Mouse (Mus musculus): ENCODE results near the gene Alx1. TPM values are rescaled to one million over a fixed set of nuclear protein-coding genes. Genes with fewer than 3 reads are reported as not detected.

The Alx1 gene
- polyA plus RNA-seq, 1 experiment = not detected

GRCm38 (mm10) chr10:103028253-103029131, 1.5 kb downstream of the Alx1 start:
- Histone ChIP-seq H3K27ac (ENCODE audit: insufficient read depth, low read depth, low read length) (no peak overlapping the region), H3K36me3 (ENCODE audit: control insufficient read depth, insufficient read depth, low read length) (no peaks in the 10 kb centered on the region), H3K4me3 (ENCODE audit: low read depth, low read length) (peak overlapping the region; percentile 1; the same call in 1 of the 2 replicates), H3K4me1 (ENCODE audit: control insufficient read depth, insufficient read depth, insufficient read length, low read length) (no peaks in the 10 kb centered on the region), H3K27me3 (ENCODE audit: control insufficient read depth, insufficient read depth, low read length) (peaks cover 36% of the 10 kb centered on the region)
- TF ChIP-seq CTCF (IDR thresholded peaks at IDR 0.05; ENCODE audit: extremely low read depth, insufficient read length, insufficient replicate concordance, low read depth, low read length) = no peak
- no peak for TF ChIP-seq POLR2A (IDR thresholded peaks at IDR 0.05; ENCODE audit: low read depth, low read length)
- WGBS = 3% methylated on average over 50 of the region's 50 CpGs

- no peak overlapping the region for H3K4me3 ChIP-seq (ENCODE audit: low read depth, low read length)
- no peaks in the 10 kb centered on the region for H3K36me3 ChIP-seq (ENCODE audit: control insufficient read depth, insufficient read depth, low read length)
- H3K27ac ChIP-seq (ENCODE audit: insufficient read depth, low read depth, low read length) = no peak overlapping the region
- peaks cover 36% of the 10 kb centered on the region for H3K27me3 ChIP-seq (ENCODE audit: control insufficient read depth, insufficient read depth, low read length)
- no peaks in the 10 kb centered on the region for H3K4me1 ChIP-seq (ENCODE audit: control insufficient read depth, insufficient read depth, insufficient read length, low read length)
- WGBS = 3% methylated on average over 15 of the region's 15 CpGs
- TF ChIP-seq POLR2A (IDR thresholded peaks at IDR 0.05; ENCODE audit: low read depth, low read length) (no peak), CTCF (IDR thresholded peaks at IDR 0.05; ENCODE audit: extremely low read depth, insufficient read length, insufficient replicate concordance, low read depth, low read length) (no peak)
These were observed 2.1 kb downstream of the Alx1 start for GRCm38 (mm10) chr10:103027931-103028252.

GRCm38 (mm10) chr10:103027226-103027930, 2.6 kb downstream of the Alx1 start:
- H3K4me3 ChIP-seq (ENCODE audit: low read depth, low read length) = no peak overlapping the region
- H3K27me3 ChIP-seq (ENCODE audit: control insufficient read depth, insufficient read depth, low read length) = peaks cover 36% of the 10 kb centered on the region
- WGBS = 6% methylated on average over 20 of the region's 20 CpGs
- no peak overlapping the region for H3K27ac ChIP-seq (ENCODE audit: insufficient read depth, low read depth, low read length)
- TF ChIP-seq CTCF (IDR thresholded peaks at IDR 0.05; ENCODE audit: extremely low read depth, insufficient read length, insufficient replicate concordance, low read depth, low read length) (no peak), POLR2A (IDR thresholded peaks at IDR 0.05; ENCODE audit: low read depth, low read length) (no peak)
- H3K4me1 ChIP-seq (ENCODE audit: control insufficient read depth, insufficient read depth, insufficient read length, low read length) = no peaks in the 10 kb centered on the region
- H3K36me3 ChIP-seq (ENCODE audit: control insufficient read depth, insufficient read depth, low read length) = no peaks in the 10 kb centered on the region

- Histone ChIP-seq H3K4me3 (ENCODE audit: low read depth, low read length) (no peak overlapping the region), H3K27ac (ENCODE audit: insufficient read depth, low read depth, low read length) (no peak overlapping the region), H3K36me3 (ENCODE audit: control insufficient read depth, insufficient read depth, low read length) (no peaks in the 10 kb centered on the region), H3K27me3 (ENCODE audit: control insufficient read depth, insufficient read depth, low read length) (peaks cover 36% of the 10 kb centered on the region), H3K4me1 (ENCODE audit: control insufficient read depth, insufficient read depth, insufficient read length, low read length) (no peaks in the 10 kb centered on the region)
- 5% methylated on average over 17 of the region's 17 CpGs for WGBS
- no peak for TF ChIP-seq CTCF (IDR thresholded peaks at IDR 0.05; ENCODE audit: extremely low read depth, insufficient read length, insufficient replicate concordance, low read depth, low read length)
- TF ChIP-seq POLR2A (IDR thresholded peaks at IDR 0.05; ENCODE audit: low read depth, low read length) = no peak
These were observed 3.3 kb downstream of the Alx1 start for GRCm38 (mm10) chr10:103026636-103027225.

- Histone ChIP-seq H3K27ac (ENCODE audit: insufficient read depth, low read depth, low read length) (no peak overlapping the region), H3K4me3 (ENCODE audit: low read depth, low read length) (no peak overlapping the region), H3K27me3 (ENCODE audit: control insufficient read depth, insufficient read depth, low read length) (no peaks in the 10 kb centered on the region), H3K4me1 (ENCODE audit: control insufficient read depth, insufficient read depth, insufficient read length, low read length) (no peaks in the 10 kb centered on the region), H3K36me3 (ENCODE audit: control insufficient read depth, insufficient read depth, low read length) (no peaks in the 10 kb centered on the region)
- WGBS = 74% methylated on average over 2 of the region's 2 CpGs
- TF ChIP-seq CTCF (IDR thresholded peaks at IDR 0.05; ENCODE audit: extremely low read depth, insufficient read length, insufficient replicate concordance, low read depth, low read length) = no peak
These were observed 27.5 kb downstream of the Alx1 start for GRCm38 (mm10) chr10:103002556-103002955.

GRCm38 (mm10) chr10:103000902-103001301, 29.1 kb downstream of the Alx1 start:
- no peaks in the 10 kb centered on the region for H3K27me3 ChIP-seq (ENCODE audit: control insufficient read depth, insufficient read depth, low read length)
- TF ChIP-seq POLR2A (IDR thresholded peaks at IDR 0.05; ENCODE audit: low read depth, low read length) = no peak
- no peak for TF ChIP-seq CTCF (IDR thresholded peaks at IDR 0.05; ENCODE audit: extremely low read depth, insufficient read length, insufficient replicate concordance, low read depth, low read length)
- 36% methylated on average over 8 of the region's 8 CpGs for WGBS
- H3K4me3 ChIP-seq (ENCODE audit: low read depth, low read length) = no peak overlapping the region
- H3K27ac ChIP-seq (ENCODE audit: insufficient read depth, low read depth, low read length) = no peak overlapping the region
- no peaks in the 10 kb centered on the region for H3K36me3 ChIP-seq (ENCODE audit: control insufficient read depth, insufficient read depth, low read length)
- H3K4me1 ChIP-seq (ENCODE audit: control insufficient read depth, insufficient read depth, insufficient read length, low read length) = no peaks in the 10 kb centered on the region

GRCm38 (mm10) chr10:102999584-102999983, 30.4 kb downstream of the Alx1 start:
- H3K27me3 ChIP-seq (ENCODE audit: control insufficient read depth, insufficient read depth, low read length) = no peaks in the 10 kb centered on the region
- TF ChIP-seq CTCF (IDR thresholded peaks at IDR 0.05; ENCODE audit: extremely low read depth, insufficient read length, insufficient replicate concordance, low read depth, low read length) (no peak), POLR2A (IDR thresholded peaks at IDR 0.05; ENCODE audit: low read depth, low read length) (no peak)
- no peak overlapping the region for H3K27ac ChIP-seq (ENCODE audit: insufficient read depth, low read depth, low read length)
- H3K4me3 ChIP-seq (ENCODE audit: low read depth, low read length) = no peak overlapping the region
- no peaks in the 10 kb centered on the region for H3K36me3 ChIP-seq (ENCODE audit: control insufficient read depth, insufficient read depth, low read length)
- H3K4me1 ChIP-seq (ENCODE audit: control insufficient read depth, insufficient read depth, insufficient read length, low read length) = no peaks in the 10 kb centered on the region
